Mouse (Mus musculus) heart, postnatal 14 days (tissue): ENCODE results near the gene Zfp300. TPM values are rescaled to one million over a fixed set of nuclear protein-coding genes. Genes with fewer than 3 reads are reported as not detected.

Source experiments
- DNase-seq, 2 experiments: peaks; one replicate each; pipeline ENCODE4 v3.0.0; 2021 to 2022
- intact Hi-C: fragments of 180-260 bp; cut with DNase I; formaldehyde crosslinking; loops from one replicate; pipeline ENCODE4 v1.15.1; 2025
- long read RNA-seq, 2 experiments: library from polyadenylated mRNA; stranded (forward); transcript quantifications; one replicate each; pipeline ENCODE4 v2.0.0; 2021
- total RNA-seq, 2 experiments: library from RNA; stranded (reverse); gene quantifications; 2 replicates each; pipeline ENCODE4 v1.2.3; 2021

The Zfp300 gene
- under 1 TPM; 0.32 to 0.65 TPM for total RNA-seq
- long read RNA-seq, experiment 1, partial matches to known transcripts = 0 of 1 reads
- long read RNA-seq, experiment 1, other reads (novel, unspliced or antisense) = 1 of 1 reads
- long read RNA-seq, experiment 2 = 0 reads

GRCm38 (mm10) chrX:21088983-21089866 lies at the start of gene Zfp300:
TSS of gene Zfp300 (minus strand) at chrX:21089527.
- peak; percentile 63 to 65 for DNase-seq
- intact Hi-C loops = no loop called here

GRCm38 (mm10) chrX:21115520-21115919 lies 26.2 kb upstream of the Zfp300 start, which contains the start of gene Ssxa1:
TSS of gene Ssxa1 (plus strand) at chrX:21115820.
- no peak for DNase-seq
- intact Hi-C loops = no loop called here

- intact Hi-C loops = no loop called here
- DNase-seq = no peak
These were observed 526 bp upstream of the Zfp300 start for GRCm38 (mm10) chrX:21089867-21090239.

- DNase-seq = no peak
- intact Hi-C loops = no loop called here
These were observed 713 bp downstream of the Zfp300 start for GRCm38 (mm10) chrX:21088645-21088982.

- no peak for DNase-seq
- intact Hi-C loops = no loop called here
These were observed 21.2 kb downstream of the Zfp300 start, which contains the start of gene Spaca5 for GRCm38 (mm10) chrX:21068106-21068505. TSS of gene Spaca5 (plus strand) at chrX:21068406.

GRCm38 (mm10) chrX:21062544-21062890 lies 26.8 kb downstream of the Zfp300 start:
- intact Hi-C loops = loop anchor here (5.0 kb wide), 1 partner anchor 100 kb away; the partner anchor contains the start of gene Uxt
- DNase-seq = no peak

GRCm38 (mm10) chrX:21061866-21062543 lies 27.3 kb downstream of the Zfp300 start, which contains the start of gene Zfp182:
TSS of gene Zfp182 (minus strand) at chrX:21062316.
- peak; percentile 77 to 84 for DNase-seq
- intact Hi-C loops = loop anchor here (5.0 kb wide), 1 partner anchor 100 kb away; the partner anchor contains the start of gene Uxt

GRCm38 (mm10) chrX:21061460-21061859 lies 27.9 kb downstream of the Zfp300 start:
- DNase-seq = no peak
- intact Hi-C loops = loop anchor here (5.0 kb wide), 1 partner anchor 99 kb away; the partner anchor contains the start of gene Uxt

Other genes with a start within 250 kb of the Zfp300 start
- 1 to 10 TPM; 9.1 to 9.7 TPM for gene Timp1, start 219.4 kb downstream of the Zfp300 start, total RNA-seq
- gene Syn1, start 168.5 kb downstream of the Zfp300 start, total RNA-seq = under 1 TPM; 0.32 to 0.45 TPM
- 10 to 100 TPM; 12.4 to 13.0 TPM for gene Cfp, start 158.0 kb downstream of the Zfp300 start, total RNA-seq
- gene Elk1, start 138.9 kb downstream of the Zfp300 start, total RNA-seq = 10 to 100 TPM in 1 of 2 experiments, 1 to 10 TPM in 1; 9.1 to 10.1 TPM
- gene Uxt, start 127.5 kb downstream of the Zfp300 start, total RNA-seq = 10 to 100 TPM; 27.5 to 34.1 TPM
- gene Zfp182, start 27.2 kb downstream of the Zfp300 start, total RNA-seq = 1 to 10 TPM; 4.4 to 4.5 TPM
- not detected for gene Spaca5, start 21.1 kb downstream of the Zfp300 start, total RNA-seq
- gene Ssxa1, start 26.3 kb upstream of the Zfp300 start, total RNA-seq = not detected
- not detected for gene Gm21876, start 86.1 kb upstream of the Zfp300 start, total RNA-seq